Mouse (Mus musculus) G1E (cell line): Measurements from ENCODE around the gene Jmjd1c.

Experiments used
- CTCF ChIP-seq: IDR thresholded peaks from 2 replicates; pipeline ENCODE4 v1.5.1; 2012; ENCODE audit warnings: low read depth, low read length, inconsistent platforms, mixed read lengths
- GATA1 ChIP-seq: IDR thresholded peaks from 2 replicates; pipeline ENCODE4 v1.6.1; 2012; ENCODE audit warnings: borderline replicate concordance, low read length, inconsistent platforms, mixed read lengths
- POLR2AphosphoS5 ChIP-seq: IDR thresholded peaks from 2 replicates; pipeline ENCODE4 v1.6.1; 2012; ENCODE audit warnings: low read depth, low read length, inconsistent platforms; ENCODE audit not compliant: insufficient replicate concordance

GRCm38 (mm10) chr10:67082531-67082930, 13.4 kb upstream of the Jmjd1c start:
- TF ChIP-seq CTCF (no peak), POLR2AphosphoS5 (no peak), GATA1 (no peak)
